Mouse (Mus musculus): ENCODE data around the gene Tra2b. TPM values are rescaled to one million over a fixed set of nuclear protein-coding genes. Genes with fewer than 3 reads are reported as not detected.
A peak's percentile ranks its signal among the peaks of the same experiment; 100 is the strongest.
"Not testable (repeated sequence)": the region's sequence is repeated elsewhere in the genome, so short reads cannot be mapped to it uniquely, and the experiment has no call there.

Tra2b gene
- polyA plus RNA-seq (2015; fragmentation: Nextera tagmentation; extraction: Ambion mirVana), result 304 and 336 TPM in 2 replicates

GRCm38 (mm10) chr16:22265849-22266376 lies at the start of gene Tra2b:
Tra2b (minus strand) TSS chr16:22266005.
- no peaks in the 10 kb centered on the region for H3K9me3 ChIP-seq
- no peaks in the 10 kb centered on the region for H3K27me3 ChIP-seq (replicated peaks)
- H3K4me3 ChIP-seq (replicated peaks), result peak within 1 kb of the TSS; percentile 90
- peak within 1 kb of the TSS; percentile 91 for H3K9ac ChIP-seq
- peak within 1 kb of the TSS; percentile 68 for H3K4me2 ChIP-seq (replicated peaks)
- H3K4me1 ChIP-seq (replicated peaks), result no peaks in the 10 kb centered on the region; the same call in 1 of the 2 replicates
- H3K36me3 ChIP-seq, result no peaks in the 10 kb centered on the region
- ATAC-seq, result peak; percentile 98
- H3K27ac ChIP-seq, result peak within 1 kb of the TSS; percentile 98
- 1% methylated on average over 38 of the region's 38 CpGs for WGBS

- Histone ChIP-seq H3K4me2 (replicated peaks) (no peak overlapping the region), H3K36me3 (no peaks in the 10 kb centered on the region), H3K9me3 (no peaks in the 10 kb centered on the region), H3K27ac (no peak overlapping the region), H3K4me1 (replicated peaks) (no peaks in the 10 kb centered on the region), H3K27me3 (replicated peaks) (no peaks in the 10 kb centered on the region), H3K4me3 (replicated peaks) (no peak overlapping the region), H3K9ac (no peak overlapping the region)
- 19% methylated on average over 1 of the region's 1 CpGs for WGBS
- ATAC-seq, result no peak
Observed at GRCm38 (mm10) chr16:22310649-22311048, 44.8 kb upstream of the Tra2b start.

- no peaks in the 10 kb centered on the region for H3K4me1 ChIP-seq (replicated peaks)
- ATAC-seq, result no peak
- no peaks in the 10 kb centered on the region for H3K27me3 ChIP-seq (replicated peaks)
- H3K9me3 ChIP-seq, result no peaks in the 10 kb centered on the region
- 23% methylated on average over 5 of the region's 5 CpGs for WGBS
- no peak overlapping the region for H3K4me3 ChIP-seq (replicated peaks)
- no peak overlapping the region for H3K9ac ChIP-seq
- no peak overlapping the region for H3K27ac ChIP-seq
- H3K36me3 ChIP-seq, result no peaks in the 10 kb centered on the region
- H3K4me2 ChIP-seq (replicated peaks), result no peak overlapping the region
Observed at GRCm38 (mm10) chr16:22302606-22303005, 36.8 kb upstream of the Tra2b start.

- no peak for ATAC-seq
- H3K27me3 ChIP-seq (replicated peaks), result no peaks in the 10 kb centered on the region
- no peaks in the 10 kb centered on the region for H3K4me1 ChIP-seq (replicated peaks)
- H3K4me2 ChIP-seq (replicated peaks), result no peak overlapping the region
- no peak overlapping the region for H3K4me3 ChIP-seq (replicated peaks)
- no peak overlapping the region for H3K9ac ChIP-seq
- WGBS, result 73% methylated on average over 3 of the region's 3 CpGs
- H3K36me3 ChIP-seq, result no peaks in the 10 kb centered on the region
- no peak overlapping the region for H3K27ac ChIP-seq
- H3K9me3 ChIP-seq, result no peaks in the 10 kb centered on the region
Observed at GRCm38 (mm10) chr16:22301378-22301777, 35.6 kb upstream of the Tra2b start.

GRCm38 (mm10) chr16:22296901-22297300 lies 31.1 kb upstream of the Tra2b start:
- Histone ChIP-seq H3K4me3 (replicated peaks) (no peak overlapping the region), H3K4me1 (replicated peaks) (no peaks in the 10 kb centered on the region), H3K36me3 (no peaks in the 10 kb centered on the region), H3K4me2 (replicated peaks) (no peak overlapping the region), H3K27ac (no peak overlapping the region), H3K27me3 (replicated peaks) (no peaks in the 10 kb centered on the region), H3K9ac (no peak overlapping the region), H3K9me3 (no peaks in the 10 kb centered on the region)
- 70% methylated on average over 6 of the region's 6 CpGs for WGBS
- ATAC-seq, result no peak

GRCm38 (mm10) chr16:22294812-22295211 lies 29.0 kb upstream of the Tra2b start:
- H3K27me3 ChIP-seq (replicated peaks); H3K36me3 ChIP-seq; H3K9ac ChIP-seq; H3K4me3 ChIP-seq (replicated peaks); H3K27ac ChIP-seq; H3K9me3 ChIP-seq; H3K4me2 ChIP-seq (replicated peaks); ATAC-seq; H3K4me1 ChIP-seq (replicated peaks): not testable (repeated sequence)
- 97% methylated on average over 14 of the region's 14 CpGs for WGBS

GRCm38 (mm10) chr16:22293600-22293999 lies 27.8 kb upstream of the Tra2b start:
- Histone ChIP-seq H3K4me3 (replicated peaks) (no peak overlapping the region), H3K4me2 (replicated peaks) (no peak overlapping the region), H3K9me3 (no peaks in the 10 kb centered on the region), H3K27me3 (replicated peaks) (no peaks in the 10 kb centered on the region), H3K27ac (no peak overlapping the region), H3K4me1 (replicated peaks) (no peaks in the 10 kb centered on the region), H3K9ac (no peak overlapping the region), H3K36me3 (no peaks in the 10 kb centered on the region)
- no peak for ATAC-seq
- WGBS, result 58% methylated on average over 2 of the region's 2 CpGs

GRCm38 (mm10) chr16:22292394-22292793 lies 26.6 kb upstream of the Tra2b start:
- Histone ChIP-seq H3K27ac (no peak overlapping the region), H3K9ac (no peak overlapping the region), H3K36me3 (no peaks in the 10 kb centered on the region), H3K4me2 (replicated peaks) (no peak overlapping the region), H3K4me3 (replicated peaks) (no peak overlapping the region), H3K4me1 (replicated peaks) (no peaks in the 10 kb centered on the region), H3K9me3 (no peaks in the 10 kb centered on the region), H3K27me3 (replicated peaks) (no peaks in the 10 kb centered on the region)
- 88% methylated on average over 4 of the region's 4 CpGs for WGBS
- ATAC-seq, result no peak

- Histone ChIP-seq H3K4me3 (replicated peaks) (no peak overlapping the region), H3K4me1 (replicated peaks) (no peaks in the 10 kb centered on the region), H3K9ac (no peak overlapping the region), H3K4me2 (replicated peaks) (no peak overlapping the region), H3K27ac (no peak overlapping the region), H3K9me3 (no peaks in the 10 kb centered on the region), H3K27me3 (replicated peaks) (no peaks in the 10 kb centered on the region), H3K36me3 (no peaks in the 10 kb centered on the region)
- ATAC-seq, result no peak
- 77% methylated on average over 2 of the region's 2 CpGs for WGBS
Observed at GRCm38 (mm10) chr16:22289643-22290042, 23.8 kb upstream of the Tra2b start.

GRCm38 (mm10) chr16:22286996-22287395 lies 21.2 kb upstream of the Tra2b start:
- Histone ChIP-seq H3K9ac (no peak overlapping the region), H3K27me3 (replicated peaks) (no peaks in the 10 kb centered on the region), H3K4me3 (replicated peaks) (no peak overlapping the region), H3K4me1 (replicated peaks) (no peaks in the 10 kb centered on the region), H3K36me3 (no peaks in the 10 kb centered on the region), H3K4me2 (replicated peaks) (no peak overlapping the region), H3K27ac (no peak overlapping the region), H3K9me3 (no peaks in the 10 kb centered on the region)
- ATAC-seq, result no peak
- 97% methylated on average over 1 of the region's 1 CpGs for WGBS

- no peaks in the 10 kb centered on the region for H3K36me3 ChIP-seq
- no peak overlapping the region for H3K4me3 ChIP-seq (replicated peaks)
- ATAC-seq, result no peak
- no peaks in the 10 kb centered on the region for H3K4me1 ChIP-seq (replicated peaks)
- no peak overlapping the region for H3K9ac ChIP-seq
- H3K4me2 ChIP-seq (replicated peaks), result no peak overlapping the region
- H3K27ac ChIP-seq, result no peak overlapping the region
- H3K27me3 ChIP-seq (replicated peaks), result no peaks in the 10 kb centered on the region
- no peaks in the 10 kb centered on the region for H3K9me3 ChIP-seq
Observed at GRCm38 (mm10) chr16:22276536-22276935, 10.7 kb upstream of the Tra2b start.

GRCm38 (mm10) chr16:22275142-22275541 lies 9.3 kb upstream of the Tra2b start:
- Histone ChIP-seq H3K9ac (no peak overlapping the region), H3K36me3 (no peaks in the 10 kb centered on the region), H3K4me2 (replicated peaks) (no peak overlapping the region), H3K4me3 (replicated peaks) (no peak overlapping the region), H3K27ac (no peak overlapping the region), H3K27me3 (replicated peaks) (no peaks in the 10 kb centered on the region), H3K4me1 (replicated peaks) (no peaks in the 10 kb centered on the region), H3K9me3 (no peaks in the 10 kb centered on the region)
- ATAC-seq, result no peak
- 69% methylated on average over 2 of the region's 2 CpGs for WGBS

GRCm38 (mm10) chr16:22270491-22270890 lies 4.7 kb upstream of the Tra2b start:
- Histone ChIP-seq H3K27me3 (replicated peaks) (no peaks in the 10 kb centered on the region), H3K9ac (no peak overlapping the region), H3K36me3 (no peaks in the 10 kb centered on the region), H3K27ac (no peak overlapping the region), H3K9me3 (no peaks in the 10 kb centered on the region), H3K4me3 (replicated peaks) (no peak overlapping the region), H3K4me2 (replicated peaks) (no peak overlapping the region), H3K4me1 (replicated peaks) (no peaks in the 10 kb centered on the region; the same call in 1 of the 2 replicates)
- no peak for ATAC-seq
- 56% methylated on average over 3 of the region's 3 CpGs for WGBS
